Mouse (Mus musculus) bone marrow, adult 2 months (tissue): ENCODE measurements around the gene AI481877.

Experiments
- CTCF ChIP-seq: fragments of 200-500 bp; IDR thresholded peaks from 2 replicates; pipeline ENCODE4 v1.5.1; 2011; ENCODE audit warnings: low read length, control low read depth; ENCODE audit not compliant: control insufficient read depth, insufficient read depth
- POLR2A ChIP-seq: fragments of 200-500 bp; IDR thresholded peaks from 2 replicates; pipeline ENCODE4 v1.6.1; 2011; ENCODE audit warnings: low read depth, mild to moderate bottlenecking, control low read depth, low read length, borderline replicate concordance; ENCODE audit not compliant: control insufficient read depth

DNA sequence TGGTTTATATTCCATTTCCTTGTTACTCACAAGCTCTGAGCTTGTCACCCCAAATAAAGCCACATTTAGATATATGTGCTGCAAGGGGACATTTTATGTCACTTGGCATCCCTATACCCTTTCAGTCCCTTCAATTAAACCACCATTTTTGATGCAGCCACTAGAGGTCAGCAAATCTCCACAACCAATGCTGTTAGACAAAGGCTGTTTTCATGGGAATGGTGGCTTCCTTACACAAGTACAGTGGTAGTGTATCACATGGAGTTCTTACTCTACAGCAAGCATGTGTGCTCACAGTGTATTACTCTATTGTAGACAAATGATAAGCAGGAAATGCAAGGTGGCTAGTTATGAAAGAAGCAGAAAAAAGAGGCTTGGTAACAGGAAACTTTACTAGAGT is 42.4 kb downstream of the AI481877 start:
- peak; percentile 49 for TF ChIP-seq CTCF
- TF ChIP-seq POLR2A, result no peak
